Mouse (Mus musculus): ENCODE data around the gene Hist3h2a. TPM values are rescaled to one million over a fixed set of nuclear protein-coding genes. Genes with fewer than 3 reads are reported as not detected.
A peak's percentile ranks its signal among the peaks of the same experiment; 100 is the strongest.

The Hist3h2a gene
- total RNA-seq (2021), result 10 to 100 TPM; 55.5 to 59.1 TPM
- long read RNA-seq, experiment 1, transcript Hist3h2a-201 (1 exons, 2,146 nt), result major isoform, 53 of 53 reads
- long read RNA-seq, experiment 1, partial matches to known transcripts, result 0 of 53 reads
- long read RNA-seq, experiment 1, other reads (novel, unspliced or antisense), result 0 of 53 reads
- long read RNA-seq, experiment 2, transcript Hist3h2a-201 (1 exons, 2,146 nt), result major isoform, 22 of 22 reads
- long read RNA-seq, experiment 2, partial matches to known transcripts, result 0 of 22 reads
- long read RNA-seq, experiment 2, other reads (novel, unspliced or antisense), result 0 of 22 reads

DNA sequence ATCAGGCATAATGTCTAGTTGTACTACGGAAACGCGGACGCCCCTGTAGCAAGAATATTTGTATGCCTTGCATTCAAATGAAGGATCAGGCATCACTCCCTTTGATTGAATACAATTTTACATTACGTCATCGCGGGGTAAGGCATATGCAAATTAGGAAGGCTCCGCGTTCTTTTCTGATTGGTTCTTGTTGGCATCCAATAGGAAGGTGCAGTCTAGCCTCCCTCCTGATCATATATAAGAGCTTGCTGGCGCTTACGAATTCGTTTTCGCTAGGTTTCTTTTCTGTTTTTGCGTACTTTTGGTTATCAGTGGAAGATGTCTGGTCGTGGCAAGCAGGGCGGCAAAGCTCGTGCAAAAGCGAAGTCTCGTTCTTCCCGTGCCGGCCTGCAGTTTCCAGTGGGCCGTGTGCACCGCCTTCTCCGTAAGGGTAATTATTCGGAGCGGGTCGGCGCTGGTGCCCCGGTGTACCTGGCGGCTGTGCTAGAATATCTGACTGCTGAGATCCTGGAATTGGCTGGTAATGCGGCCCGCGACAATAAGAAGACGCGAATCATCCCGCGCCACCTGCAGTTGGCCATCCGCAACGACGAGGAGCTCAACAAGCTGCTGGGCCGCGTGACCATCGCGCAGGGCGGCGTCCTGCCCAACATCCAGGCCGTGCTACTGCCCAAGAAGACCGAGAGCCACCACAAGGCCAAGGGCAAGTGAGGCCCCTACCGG is at the start of gene Hist3h2a, which contains the start of gene Trim17:
Gene Hist3h2a, plus strand, starts transcription at position 266 of the 723 bp plus-strand sequence.
Gene Trim17, plus strand, starts transcription at position 266 of the 723 bp plus-strand sequence.
- Histone ChIP-seq H3K4me3 (peak within 1 kb of the TSS; percentile 71), H3K27ac (peak within 1 kb of the TSS; percentile 98)
- peak; percentile 63 for TF ChIP-seq CTCF (IDR thresholded peaks at IDR 0.05)
- intact Hi-C loops (cut with DNase I), result no loop called here
- DNase-seq (ENCODE audit: extremely low spot score in 1 of 2, low spot score in 2 of 2), result peak; percentile 77 to 84

DNA sequence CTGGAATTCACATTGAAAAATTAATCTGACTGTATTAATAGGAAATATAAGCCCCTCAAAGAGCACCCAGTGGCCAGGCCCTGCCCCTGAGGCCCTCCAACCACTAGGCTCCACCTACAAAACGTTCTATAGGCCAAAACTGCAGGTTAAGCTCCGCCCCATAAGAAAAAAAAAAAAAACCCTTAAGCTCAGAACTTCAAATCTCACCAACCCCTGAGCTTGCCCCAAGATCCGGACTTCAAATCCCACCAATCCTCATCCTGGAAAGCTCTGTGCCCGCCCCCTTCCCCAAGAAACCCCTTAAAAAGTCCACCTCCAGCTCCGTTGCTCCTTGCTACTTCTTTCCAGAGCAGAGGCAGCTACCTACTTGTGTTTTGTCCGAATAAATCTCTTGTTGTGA is 49.6 kb upstream of the Hist3h2a start:
- intact Hi-C loops (cut with DNase I), result no loop called here
- no peak for TF ChIP-seq CTCF (IDR thresholded peaks at IDR 0.05)
- H3K4me3 ChIP-seq, result no peak overlapping the region
- H3K27ac ChIP-seq, result no peak overlapping the region
- no peak for DNase-seq (ENCODE audit: extremely low spot score in 1 of 2, low spot score in 2 of 2)

DNA sequence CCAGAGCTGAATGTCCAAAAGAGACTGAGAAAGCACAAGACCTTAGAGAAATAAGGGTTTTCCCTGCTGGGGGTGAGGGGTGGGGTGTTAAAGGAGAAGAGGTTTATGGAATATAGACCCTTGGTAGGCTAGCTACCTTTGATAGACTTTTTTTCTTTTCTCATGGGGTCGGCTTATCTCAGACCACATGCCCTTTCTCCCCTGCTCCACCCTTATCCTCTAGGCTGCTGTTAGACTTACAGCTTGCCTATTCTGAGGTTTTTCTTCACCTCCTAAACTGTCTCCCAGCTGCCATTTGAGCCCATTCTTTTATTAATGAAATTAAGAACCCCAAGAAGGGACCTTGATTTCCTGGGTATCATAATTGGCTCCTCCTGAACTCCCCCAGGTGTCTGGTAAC is 40.7 kb upstream of the Hist3h2a start:
- no peak for DNase-seq (ENCODE audit: extremely low spot score in 1 of 2, low spot score in 2 of 2)
- TF ChIP-seq CTCF (IDR thresholded peaks at IDR 0.05), result no peak
- Histone ChIP-seq H3K4me3 (no peak overlapping the region), H3K27ac (no peak overlapping the region)
- intact Hi-C loops (cut with DNase I), result no loop called here

DNA sequence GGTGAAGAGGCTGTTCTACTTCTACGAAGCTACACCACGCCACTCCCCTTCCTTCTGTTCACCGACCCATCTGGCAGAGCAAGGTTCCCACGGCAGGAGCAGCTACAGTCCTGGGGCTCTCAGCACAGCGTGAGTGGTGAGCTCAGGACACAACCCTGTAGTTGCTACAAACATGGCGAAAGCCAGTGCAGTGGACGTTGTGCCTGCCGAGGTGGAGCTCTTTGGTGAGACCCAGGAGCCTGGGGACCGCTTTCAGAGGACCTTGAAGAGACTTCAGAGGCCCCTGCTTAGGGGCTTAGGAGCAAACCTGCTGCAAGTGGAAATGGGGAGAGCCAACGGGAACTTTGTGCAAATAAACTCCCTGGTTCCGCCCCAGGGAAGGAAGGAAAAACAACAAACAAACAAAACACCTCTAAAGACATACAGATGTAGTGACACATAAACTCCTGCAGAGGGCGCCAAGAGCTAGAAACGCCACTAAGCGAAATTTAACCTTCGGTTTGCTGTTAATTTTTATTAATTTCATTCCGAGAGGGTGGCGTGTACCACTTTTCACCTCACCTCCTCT is 39.9 kb upstream of the Hist3h2a start:
- DNase-seq (ENCODE audit: extremely low spot score in 1 of 2, low spot score in 2 of 2), result no peak
- peak overlapping the region; percentile 14; the same call in 1 of the 2 replicates for H3K4me3 ChIP-seq
- peak; percentile 85 for TF ChIP-seq CTCF (IDR thresholded peaks at IDR 0.05)
- intact Hi-C loops (cut with DNase I), result loop anchor here (5.0 kb wide), 1 partner anchor 383 kb away; no protein-coding TSS in a partner anchor
- H3K27ac ChIP-seq, result no peak overlapping the region

DNA sequence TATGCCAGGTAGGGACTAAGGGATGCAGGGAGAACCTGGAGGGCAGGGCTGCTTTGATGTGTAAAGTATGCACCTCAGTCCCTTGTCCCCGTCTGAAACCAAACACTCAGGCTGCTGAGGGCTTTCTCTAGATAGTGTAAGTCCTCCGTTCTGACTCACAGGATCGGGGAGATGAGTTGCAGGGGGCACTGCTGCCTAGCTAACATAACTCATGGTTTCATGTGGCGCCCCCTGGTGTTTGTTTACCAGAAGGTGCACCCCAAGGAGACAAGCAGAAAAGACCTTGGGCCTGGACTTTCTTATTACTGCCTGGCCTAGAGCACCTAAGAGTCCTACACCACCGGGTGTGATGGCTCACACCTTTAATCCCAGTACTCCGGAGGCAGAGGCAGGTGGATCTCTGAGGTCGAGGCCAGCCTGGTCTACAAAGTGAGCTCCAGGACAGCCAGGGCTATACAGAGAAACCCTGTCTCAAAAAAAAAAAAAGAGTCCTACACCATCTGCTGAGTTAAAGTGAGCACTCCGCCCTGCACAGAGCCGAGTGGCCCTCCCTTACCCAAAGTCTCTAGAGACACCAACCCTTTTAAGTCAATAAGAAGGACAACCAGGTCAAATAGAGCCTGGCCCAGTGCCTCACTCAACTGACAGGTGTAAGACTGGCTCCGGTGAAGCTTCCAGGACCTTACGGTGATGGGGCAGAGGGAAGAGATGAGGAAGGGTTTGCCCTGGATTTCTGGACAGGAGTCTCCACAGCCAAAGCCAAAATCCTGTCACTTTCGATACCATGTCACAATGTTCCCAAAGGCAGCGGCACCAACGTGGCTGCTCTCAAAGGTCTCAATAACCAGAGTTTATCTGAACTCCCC is 37.4 kb upstream of the Hist3h2a start:
- DNase-seq (ENCODE audit: extremely low spot score in 1 of 2, low spot score in 2 of 2), result no peak
- intact Hi-C loops (cut with DNase I), result loop anchor here (5.0 kb wide), 1 partner anchor 380 kb away; no protein-coding TSS in a partner anchor
- Histone ChIP-seq H3K4me3 (no peak overlapping the region), H3K27ac (no peak overlapping the region)
- peak; percentile 59 for TF ChIP-seq CTCF (IDR thresholded peaks at IDR 0.05)

DNA sequence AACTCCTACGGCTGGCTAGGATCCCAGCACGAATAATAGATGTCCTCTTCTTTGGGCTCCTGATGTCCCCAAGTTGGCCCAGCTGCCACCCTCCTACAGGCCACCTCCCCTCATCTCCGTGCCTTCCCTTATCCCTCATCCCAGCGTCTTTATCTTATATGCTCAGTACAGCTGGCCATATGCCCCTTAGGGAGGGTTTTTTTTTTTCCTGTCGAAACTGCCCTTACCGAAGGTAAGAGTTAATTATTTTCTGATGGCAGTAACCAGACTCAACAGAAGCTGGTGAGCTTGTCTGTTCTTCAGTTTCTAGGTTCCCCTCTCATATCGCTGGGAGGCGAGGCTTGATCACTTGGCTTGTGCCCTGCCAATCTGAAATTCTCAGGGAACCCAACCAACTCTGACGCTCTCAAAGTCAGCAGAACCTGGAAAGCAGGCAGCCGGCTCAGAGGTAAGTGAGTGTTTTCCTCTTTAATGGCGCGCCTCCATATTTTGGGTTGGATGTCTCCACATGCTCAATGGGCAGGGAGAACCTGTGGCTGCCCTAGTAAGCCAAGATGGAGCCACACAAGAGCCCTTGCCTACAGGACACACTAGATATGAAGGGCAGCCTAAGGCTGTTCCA is 36.6 kb upstream of the Hist3h2a start, which contains the start of gene Btnl10:
Gene Btnl10, plus strand, starts transcription at position 164 of the 622 bp plus-strand sequence.
- H3K4me3 ChIP-seq, result no peak within 1 kb of the TSS
- intact Hi-C loops (cut with DNase I), result loop anchor here (5.0 kb wide), 1 partner anchor 379 kb away; no protein-coding TSS in a partner anchor
- TF ChIP-seq CTCF (IDR thresholded peaks at IDR 0.05), result no peak
- DNase-seq (ENCODE audit: extremely low spot score in 1 of 2, low spot score in 2 of 2), result no peak
- no peak within 1 kb of the TSS for H3K27ac ChIP-seq

DNA sequence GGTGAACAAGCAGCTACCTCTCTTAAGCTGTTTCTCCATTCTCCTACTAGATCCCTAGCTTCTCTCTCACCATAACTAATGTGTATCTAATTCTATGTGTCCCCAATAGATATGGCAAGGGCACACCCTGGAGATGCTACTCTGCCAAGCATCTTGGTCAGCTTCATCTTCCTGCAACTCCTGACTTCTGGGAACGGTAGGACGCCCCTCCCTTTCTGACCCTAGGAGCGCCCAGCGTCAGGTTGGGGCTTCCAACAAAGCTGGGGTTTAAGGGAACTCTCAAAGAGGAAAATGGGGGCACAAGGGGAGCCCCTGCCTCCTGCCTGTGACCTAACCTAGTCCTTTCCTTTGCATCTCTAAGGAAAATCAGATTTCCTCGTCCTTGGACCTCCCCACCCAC is 35.7 kb upstream of the Hist3h2a start:
- no peak for DNase-seq (ENCODE audit: extremely low spot score in 1 of 2, low spot score in 2 of 2)
- Histone ChIP-seq H3K4me3 (no peak overlapping the region), H3K27ac (no peak overlapping the region)
- no peak for TF ChIP-seq CTCF (IDR thresholded peaks at IDR 0.05)
- intact Hi-C loops (cut with DNase I), result loop anchor here (5.0 kb wide), 1 partner anchor 379 kb away; no protein-coding TSS in a partner anchor

DNA sequence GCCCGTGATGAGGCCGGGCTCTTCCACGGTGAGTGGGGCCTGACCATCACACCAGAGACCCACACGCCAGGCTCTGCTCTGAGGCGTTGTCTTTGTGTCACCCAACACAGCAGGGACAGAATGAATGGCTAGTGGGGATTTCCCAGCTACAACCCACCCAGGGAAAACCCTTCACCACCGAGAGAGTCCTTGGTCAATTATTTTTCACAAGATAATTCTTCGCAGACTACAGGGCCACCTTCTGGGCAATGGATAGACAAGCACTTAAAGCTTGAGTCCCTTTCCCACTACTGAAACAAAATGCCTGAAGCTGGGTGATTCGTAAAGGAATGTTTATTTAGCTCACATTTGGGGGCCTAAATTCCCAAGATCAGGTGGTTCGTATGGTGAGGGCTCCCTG is 32.1 kb upstream of the Hist3h2a start:
- no peak for DNase-seq (ENCODE audit: extremely low spot score in 1 of 2, low spot score in 2 of 2)
- intact Hi-C loops (cut with DNase I), result no loop called here
- Histone ChIP-seq H3K27ac (no peak overlapping the region), H3K4me3 (no peak overlapping the region)
- TF ChIP-seq CTCF (IDR thresholded peaks at IDR 0.05), result no peak

DNA sequence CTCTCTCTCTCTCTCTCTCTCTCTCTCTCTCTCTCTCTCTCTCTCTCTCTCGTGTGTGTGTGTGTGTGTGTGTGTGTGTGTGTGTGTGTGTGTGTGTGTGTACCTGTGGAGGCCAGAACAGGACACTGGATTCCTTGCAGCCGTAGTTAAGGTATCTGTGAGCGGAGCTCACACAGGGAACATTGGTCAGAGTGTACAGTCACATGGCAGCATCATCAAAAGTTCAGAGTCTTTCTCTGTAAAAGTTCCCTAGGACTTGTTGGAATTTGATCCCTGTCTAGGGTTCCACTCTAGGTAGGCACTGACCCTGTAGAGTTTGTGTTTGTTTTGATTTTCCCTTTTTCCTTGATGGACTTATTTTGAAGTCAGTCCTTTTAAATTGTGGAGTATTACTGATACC is 27.8 kb upstream of the Hist3h2a start:
- intact Hi-C loops (cut with DNase I), result no loop called here
- DNase-seq (ENCODE audit: extremely low spot score in 1 of 2, low spot score in 2 of 2), result no peak
- TF ChIP-seq CTCF (IDR thresholded peaks at IDR 0.05), result no peak
- Histone ChIP-seq H3K27ac (no peak overlapping the region), H3K4me3 (no peak overlapping the region)

DNA sequence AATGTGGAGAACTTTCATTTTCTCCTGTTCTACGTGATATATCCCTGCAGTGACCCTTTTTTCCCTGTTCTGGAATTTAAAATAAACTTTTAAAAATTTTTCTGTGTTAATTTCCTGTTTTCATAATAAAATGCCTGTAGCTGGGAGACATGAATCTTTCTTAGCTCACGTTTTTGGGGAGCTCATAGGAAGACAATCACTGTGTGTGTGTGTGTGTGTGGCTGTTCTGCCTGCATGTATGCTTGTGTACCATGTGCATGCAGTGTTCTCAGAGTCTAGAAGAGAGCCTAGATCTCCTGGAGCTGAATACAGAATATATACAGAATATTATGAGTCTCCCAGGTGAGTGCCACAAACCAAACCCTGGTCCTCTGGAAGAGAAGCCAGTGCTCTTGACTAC is 27.4 kb upstream of the Hist3h2a start:
- no peak for TF ChIP-seq CTCF (IDR thresholded peaks at IDR 0.05)
- DNase-seq (ENCODE audit: extremely low spot score in 1 of 2, low spot score in 2 of 2), result no peak
- H3K27ac ChIP-seq, result no peak overlapping the region
- intact Hi-C loops (cut with DNase I), result no loop called here
- H3K4me3 ChIP-seq, result no peak overlapping the region
